Mouse (Mus musculus): ENCODE data around the gene Mknk1. TPM values are rescaled to one million over a fixed set of nuclear protein-coding genes. Genes with fewer than 3 reads are reported as not detected.

The Mknk1 gene
- polyA plus RNA-seq, 1 experiment from 2014 or later = 19.6 TPM

DNA sequence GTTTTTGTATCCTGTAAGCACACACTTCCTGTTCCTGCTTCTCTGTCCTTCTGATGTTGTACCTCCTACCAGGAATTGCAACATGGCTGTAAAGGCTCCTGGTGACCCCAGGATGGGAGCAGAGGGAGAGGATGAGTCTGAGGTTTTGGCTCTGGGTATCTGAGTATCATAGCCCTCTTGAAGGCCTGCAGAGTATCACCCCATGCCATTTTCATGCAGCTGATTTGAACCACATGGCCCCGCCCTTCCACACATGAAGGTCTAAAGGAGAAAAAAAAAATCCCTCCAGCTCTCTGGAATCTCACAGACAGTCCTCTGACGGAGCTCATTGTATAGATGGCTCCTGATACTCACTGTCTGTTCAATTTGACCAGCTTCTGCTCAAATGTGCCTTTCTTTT, 11.1 kb downstream of the Mknk1 start:
- ATAC-seq (no peak), DNase-seq (ENCODE audit: low spot score) (no peak)
- Histone ChIP-seq H3K36me3 (ENCODE audit: control insufficient read depth, insufficient read depth, low read length) (peaks cover 17% of the 10 kb centered on the region), H3K9ac (ENCODE audit: low read length) (no peak overlapping the region), H3K4me1 (ENCODE audit: control insufficient read depth, insufficient read depth, low read length) (peaks cover 3% of the 10 kb centered on the region), H3K9me3 (replicated peaks; ENCODE audit: control insufficient read depth, low read length) (no peaks in the 10 kb centered on the region), H3K4me2 (ENCODE audit: low read length) (no peak overlapping the region), H3K4me3 (ENCODE audit: low read depth, low read length) (no peak overlapping the region), H3K27me3 (replicated peaks; ENCODE audit: control insufficient read depth, insufficient read depth, low read length) (no peaks in the 10 kb centered on the region), H3K27ac (ENCODE audit: low read depth, low read length) (no peak overlapping the region)
- 87% methylated on average over 2 of the region's 2 CpGs for WGBS

DNA sequence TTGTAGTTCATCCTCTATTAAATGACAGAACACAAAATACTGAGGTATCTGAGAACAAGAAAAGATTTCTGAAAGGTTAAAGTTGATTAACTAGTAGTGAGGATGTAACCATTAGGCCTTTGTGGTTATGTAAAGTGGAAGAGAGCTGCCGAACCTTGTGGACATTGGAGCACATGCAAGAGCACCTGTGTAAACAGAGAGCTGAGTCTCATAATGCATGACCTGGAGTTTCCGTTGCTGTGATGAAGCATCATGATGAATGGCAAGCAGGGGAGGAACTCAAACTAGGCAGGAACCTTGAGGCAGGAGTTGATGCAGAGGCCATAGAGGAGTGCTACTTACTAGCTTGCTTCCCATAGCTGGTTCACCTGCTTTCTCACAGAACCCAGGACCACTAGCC, 11.6 kb downstream of the Mknk1 start:
- ATAC-seq = no peak
- no peaks in the 10 kb centered on the region for H3K9me3 ChIP-seq (replicated peaks; ENCODE audit: control insufficient read depth, low read length)
- no peak overlapping the region for H3K9ac ChIP-seq (ENCODE audit: low read length)
- no peak overlapping the region for H3K4me2 ChIP-seq (ENCODE audit: low read length)
- WGBS = 64% methylated on average over 2 of the region's 2 CpGs
- no peak overlapping the region for H3K4me3 ChIP-seq (ENCODE audit: low read depth, low read length)
- no peak for DNase-seq (ENCODE audit: low spot score)
- H3K27me3 ChIP-seq (replicated peaks; ENCODE audit: control insufficient read depth, insufficient read depth, low read length) = no peaks in the 10 kb centered on the region
- H3K36me3 ChIP-seq (ENCODE audit: control insufficient read depth, insufficient read depth, low read length) = peaks cover 17% of the 10 kb centered on the region
- H3K4me1 ChIP-seq (ENCODE audit: control insufficient read depth, insufficient read depth, low read length) = peaks cover 8% of the 10 kb centered on the region
- no peak overlapping the region for H3K27ac ChIP-seq (ENCODE audit: low read depth, low read length)

DNA sequence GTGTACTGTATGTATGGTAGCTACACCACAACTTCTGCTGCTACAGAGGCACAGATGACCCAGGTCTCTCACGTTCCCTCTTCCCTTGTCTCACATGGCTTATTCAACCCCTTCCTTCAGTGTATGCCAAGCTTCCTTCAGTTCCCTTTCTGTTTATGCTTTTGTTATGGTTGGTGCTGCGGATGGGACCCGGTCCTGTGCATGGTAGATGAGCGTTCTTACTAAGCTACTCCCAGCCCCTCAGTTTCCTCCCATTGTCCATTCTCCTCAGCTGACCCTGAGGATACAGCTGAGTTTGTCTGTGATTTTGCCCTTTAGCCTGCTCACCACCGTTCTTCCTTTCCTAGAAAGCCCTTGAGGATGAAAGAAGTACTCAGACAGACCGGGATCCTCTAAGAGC, 12.6 kb downstream of the Mknk1 start:
- no peak overlapping the region for H3K27ac ChIP-seq (ENCODE audit: low read depth, low read length)
- H3K9ac ChIP-seq (ENCODE audit: low read length) = no peak overlapping the region
- WGBS = 86% methylated on average over 6 of the region's 6 CpGs
- no peak overlapping the region for H3K4me3 ChIP-seq (ENCODE audit: low read depth, low read length)
- no peak for ATAC-seq
- no peaks in the 10 kb centered on the region for H3K9me3 ChIP-seq (replicated peaks; ENCODE audit: control insufficient read depth, low read length)
- no peak overlapping the region for H3K4me2 ChIP-seq (ENCODE audit: low read length)
- H3K36me3 ChIP-seq (ENCODE audit: control insufficient read depth, insufficient read depth, low read length) = peaks cover 17% of the 10 kb centered on the region
- DNase-seq (ENCODE audit: low spot score) = no peak
- no peaks in the 10 kb centered on the region for H3K27me3 ChIP-seq (replicated peaks; ENCODE audit: control insufficient read depth, insufficient read depth, low read length)
- H3K4me1 ChIP-seq (ENCODE audit: control insufficient read depth, insufficient read depth, low read length) = peaks cover 10% of the 10 kb centered on the region

DNA sequence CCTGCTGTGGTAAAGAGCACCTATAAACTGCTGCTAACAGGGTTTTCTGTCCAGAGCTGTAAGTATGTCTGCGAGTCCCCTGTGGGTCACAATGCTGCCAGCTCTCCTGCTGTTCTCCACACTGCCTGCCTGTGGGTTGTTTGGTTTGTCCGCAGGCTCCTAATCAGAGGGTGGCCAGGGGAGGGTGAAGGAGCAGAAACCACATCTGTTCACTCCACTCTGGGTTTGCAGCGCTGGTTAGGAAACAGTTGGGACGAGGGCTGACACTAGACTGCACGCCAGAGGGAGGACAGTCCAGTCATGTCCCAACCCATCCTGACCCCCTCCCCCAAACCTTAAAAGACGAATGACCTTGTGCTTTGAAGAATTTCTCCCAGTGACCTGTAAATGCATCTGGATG, 16.1 kb downstream of the Mknk1 start:
- Histone ChIP-seq H3K36me3 (ENCODE audit: control insufficient read depth, insufficient read depth, low read length) (peaks cover 20% of the 10 kb centered on the region; the same call in 1 of the 2 replicates), H3K4me3 (ENCODE audit: low read depth, low read length) (no peak overlapping the region), H3K9me3 (replicated peaks; ENCODE audit: control insufficient read depth, low read length) (no peaks in the 10 kb centered on the region), H3K4me2 (ENCODE audit: low read length) (no peak overlapping the region), H3K27me3 (replicated peaks; ENCODE audit: control insufficient read depth, insufficient read depth, low read length) (no peaks in the 10 kb centered on the region), H3K9ac (ENCODE audit: low read length) (no peak overlapping the region), H3K4me1 (ENCODE audit: control insufficient read depth, insufficient read depth, low read length) (peaks cover 10% of the 10 kb centered on the region), H3K27ac (ENCODE audit: low read depth, low read length) (no peak overlapping the region)
- DNase-seq (ENCODE audit: low spot score) (no peak), ATAC-seq (no peak)
- WGBS = 64% methylated on average over 6 of the region's 6 CpGs

DNA sequence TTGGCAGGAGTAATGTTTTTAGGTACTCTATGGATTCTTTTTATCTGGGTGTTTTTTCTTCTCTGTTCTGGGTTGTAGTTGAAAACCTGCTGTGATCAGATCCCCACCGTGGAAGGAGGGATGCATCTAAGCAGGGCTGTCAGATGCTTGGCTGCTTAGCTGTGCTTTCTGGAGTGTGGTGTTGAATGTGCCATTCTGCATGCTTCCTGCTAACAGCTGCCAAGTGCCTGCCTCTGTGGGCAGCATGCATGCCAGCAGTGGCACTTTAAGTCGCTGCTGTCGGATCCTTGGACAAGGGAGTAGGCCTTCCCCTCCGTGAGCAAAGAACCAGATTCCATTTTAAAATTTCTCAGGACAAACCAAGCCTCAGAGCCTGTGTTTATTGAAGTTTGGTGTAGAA, 16.6 kb downstream of the Mknk1 start:
- no peak overlapping the region for H3K4me3 ChIP-seq (ENCODE audit: low read depth, low read length)
- no peak overlapping the region; the same call in 1 of the 2 replicates for H3K27ac ChIP-seq (ENCODE audit: low read depth, low read length)
- peaks cover 10% of the 10 kb centered on the region for H3K4me1 ChIP-seq (ENCODE audit: control insufficient read depth, insufficient read depth, low read length)
- ATAC-seq = no peak
- WGBS = 51% methylated on average over 4 of the region's 4 CpGs
- no peaks in the 10 kb centered on the region for H3K27me3 ChIP-seq (replicated peaks; ENCODE audit: control insufficient read depth, insufficient read depth, low read length)
- peaks cover 25% of the 10 kb centered on the region; the same call in 1 of the 2 replicates for H3K36me3 ChIP-seq (ENCODE audit: control insufficient read depth, insufficient read depth, low read length)
- H3K4me2 ChIP-seq (ENCODE audit: low read length) = no peak overlapping the region
- peak; percentile 48 for DNase-seq (ENCODE audit: low spot score)
- no peak overlapping the region for H3K9ac ChIP-seq (ENCODE audit: low read length)
- no peaks in the 10 kb centered on the region for H3K9me3 ChIP-seq (replicated peaks; ENCODE audit: control insufficient read depth, low read length)

DNA sequence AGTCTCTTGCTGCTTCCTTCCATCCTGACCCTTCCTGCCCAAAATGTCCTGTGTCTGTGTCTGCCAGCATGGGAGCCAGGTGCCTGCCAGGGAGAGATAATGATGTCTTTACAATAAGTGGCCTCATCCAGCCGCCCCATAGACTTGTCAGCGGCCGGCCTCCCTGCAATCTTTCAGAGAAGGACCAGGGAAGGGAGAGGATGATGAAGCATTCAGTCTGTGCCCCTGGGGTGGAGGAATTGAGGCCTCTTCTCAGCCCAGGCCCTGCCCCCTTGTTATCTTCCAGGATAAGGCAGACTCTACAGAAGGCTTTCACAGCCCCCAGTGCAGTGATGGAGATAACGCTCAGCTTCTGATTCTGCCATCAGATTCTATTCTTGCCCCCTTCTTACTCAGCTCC, 17.3 kb downstream of the Mknk1 start:
- Histone ChIP-seq H3K4me3 (ENCODE audit: low read depth, low read length) (no peak overlapping the region), H3K9me3 (replicated peaks; ENCODE audit: control insufficient read depth, low read length) (no peaks in the 10 kb centered on the region), H3K27me3 (replicated peaks; ENCODE audit: control insufficient read depth, insufficient read depth, low read length) (no peaks in the 10 kb centered on the region), H3K9ac (ENCODE audit: low read length) (no peak overlapping the region; the same call in 1 of the 2 replicates), H3K4me1 (ENCODE audit: control insufficient read depth, insufficient read depth, low read length) (peaks cover 10% of the 10 kb centered on the region), H3K36me3 (ENCODE audit: control insufficient read depth, insufficient read depth, low read length) (peaks cover 30% of the 10 kb centered on the region; the same call in 1 of the 2 replicates), H3K4me2 (ENCODE audit: low read length) (no peak overlapping the region), H3K27ac (ENCODE audit: low read depth, low read length) (no peak overlapping the region; the same call in 1 of the 2 replicates)
- DNase-seq (ENCODE audit: low spot score) = no peak
- WGBS = 43% methylated on average over 4 of the region's 4 CpGs
- ATAC-seq = no peak

DNA sequence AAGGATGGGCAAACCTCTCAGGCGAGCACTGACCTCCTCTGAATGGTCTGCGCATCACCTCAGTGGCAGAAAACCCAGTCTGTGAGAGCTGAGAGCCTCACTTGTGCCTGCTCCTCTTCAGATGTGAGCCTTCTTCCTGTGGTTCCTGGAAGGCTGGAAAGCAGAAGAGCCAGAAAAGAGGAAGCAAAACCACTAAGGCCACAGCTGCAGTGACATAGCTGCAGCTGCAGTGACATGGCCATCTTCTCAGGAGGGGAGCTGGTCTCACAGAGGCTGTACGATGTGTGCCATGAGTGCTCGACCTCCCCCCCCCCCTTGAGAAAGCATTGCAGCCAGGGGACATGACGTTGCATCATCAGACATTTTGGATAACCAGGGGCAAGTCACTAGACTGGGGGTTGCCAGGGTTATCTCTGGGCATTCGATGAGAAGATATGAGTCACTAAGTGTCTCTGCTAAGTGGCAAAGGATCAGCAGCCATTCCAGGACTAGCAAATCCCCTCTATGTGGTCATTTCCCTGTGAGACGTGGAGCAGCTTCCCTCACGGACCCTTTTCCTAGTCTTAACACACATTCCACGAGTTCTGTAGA, 18.4 kb downstream of the Mknk1 start:
- Histone ChIP-seq H3K36me3 (ENCODE audit: control insufficient read depth, insufficient read depth, low read length) (peaks cover 34% of the 10 kb centered on the region; the same call in 1 of the 2 replicates), H3K4me2 (ENCODE audit: low read length) (no peak overlapping the region), H3K27ac (ENCODE audit: low read depth, low read length) (no peak overlapping the region), H3K27me3 (replicated peaks; ENCODE audit: control insufficient read depth, insufficient read depth, low read length) (no peaks in the 10 kb centered on the region), H3K4me1 (ENCODE audit: control insufficient read depth, insufficient read depth, low read length) (peaks cover 10% of the 10 kb centered on the region), H3K4me3 (ENCODE audit: low read depth, low read length) (no peak overlapping the region), H3K9ac (ENCODE audit: low read length) (no peak overlapping the region), H3K9me3 (replicated peaks; ENCODE audit: control insufficient read depth, low read length) (no peaks in the 10 kb centered on the region)
- no peak for ATAC-seq
- no peak for DNase-seq (ENCODE audit: low spot score)
- 87% methylated on average over 9 of the region's 9 CpGs for WGBS

DNA sequence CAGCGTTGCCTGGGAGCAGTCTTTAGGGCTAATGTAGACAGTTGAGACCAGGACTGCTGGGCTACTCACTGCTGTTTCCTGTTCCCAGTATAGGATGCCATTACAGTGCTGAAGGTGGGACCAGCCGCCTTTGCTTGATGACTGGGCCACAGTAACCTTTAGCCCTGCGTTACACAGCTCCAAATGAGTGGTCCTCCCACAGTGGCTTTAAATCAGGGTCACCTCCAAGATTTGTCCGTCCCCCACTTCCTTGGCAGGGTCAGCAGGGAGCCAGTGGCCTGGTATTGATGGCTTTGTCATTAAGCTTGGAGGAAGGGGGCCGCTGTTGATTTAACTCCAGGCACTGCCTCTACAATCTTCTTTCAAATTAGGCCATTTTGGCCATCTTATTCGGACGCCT, 24.4 kb downstream of the Mknk1 start:
- ATAC-seq (no peak), DNase-seq (ENCODE audit: low spot score) (no peak)
- WGBS = 63% methylated on average over 7 of the region's 7 CpGs
- Histone ChIP-seq H3K9me3 (replicated peaks; ENCODE audit: control insufficient read depth, low read length) (no peaks in the 10 kb centered on the region), H3K9ac (ENCODE audit: low read length) (no peak overlapping the region), H3K4me1 (ENCODE audit: control insufficient read depth, insufficient read depth, low read length) (no peaks in the 10 kb centered on the region), H3K27me3 (replicated peaks; ENCODE audit: control insufficient read depth, insufficient read depth, low read length) (no peaks in the 10 kb centered on the region), H3K4me3 (ENCODE audit: low read depth, low read length) (no peak overlapping the region), H3K36me3 (ENCODE audit: control insufficient read depth, insufficient read depth, low read length) (peaks cover 35% of the 10 kb centered on the region; the same call in 1 of the 2 replicates), H3K4me2 (ENCODE audit: low read length) (no peak overlapping the region), H3K27ac (ENCODE audit: low read depth, low read length) (no peak overlapping the region)

DNA sequence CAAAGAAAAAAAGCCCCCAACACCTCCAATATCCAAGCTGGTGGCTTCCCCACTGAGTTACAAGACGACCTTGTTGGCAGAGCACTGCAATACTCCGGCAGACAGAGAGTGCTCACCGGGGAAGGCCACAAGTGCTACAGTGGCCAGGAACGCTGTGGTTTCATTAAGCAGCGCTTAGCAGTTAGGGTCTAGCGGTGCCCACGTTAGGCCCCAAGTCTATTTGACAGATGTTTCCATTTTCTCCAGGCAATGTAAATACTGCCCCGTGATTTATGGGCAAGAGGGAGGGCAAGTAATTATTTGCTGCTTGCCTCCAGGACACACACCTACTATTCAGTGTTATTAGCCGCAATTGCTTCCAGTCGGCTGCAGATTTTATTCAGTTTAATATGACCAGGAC, 24.9 kb downstream of the Mknk1 start:
- no peaks in the 10 kb centered on the region for H3K27me3 ChIP-seq (replicated peaks; ENCODE audit: control insufficient read depth, insufficient read depth, low read length)
- no peak overlapping the region for H3K9ac ChIP-seq (ENCODE audit: low read length)
- no peak overlapping the region for H3K4me2 ChIP-seq (ENCODE audit: low read length)
- H3K36me3 ChIP-seq (ENCODE audit: control insufficient read depth, insufficient read depth, low read length) = peaks cover 35% of the 10 kb centered on the region; the same call in 1 of the 2 replicates
- no peaks in the 10 kb centered on the region for H3K9me3 ChIP-seq (replicated peaks; ENCODE audit: control insufficient read depth, low read length)
- H3K27ac ChIP-seq (ENCODE audit: low read depth, low read length) = no peak overlapping the region
- DNase-seq (ENCODE audit: low spot score) (no peak), ATAC-seq (no peak)
- no peaks in the 10 kb centered on the region for H3K4me1 ChIP-seq (ENCODE audit: control insufficient read depth, insufficient read depth, low read length)
- H3K4me3 ChIP-seq (ENCODE audit: low read depth, low read length) = no peak overlapping the region
- WGBS = 44% methylated on average over 10 of the region's 10 CpGs

Measured in forebrain, embryonic 14.5 days (tissue).